Mouse (Mus musculus) forelimb bud, embryonic 11.5 days (tissue): Measurements from ENCODE around the gene Gm11555.
A peak's percentile ranks its signal among the peaks of the same experiment; 100 is the strongest.
"Not testable (repeated sequence)": the region's sequence is repeated elsewhere in the genome, so short reads cannot be mapped to it uniquely, and the experiment has no call there.

Experiments used
- DNase-seq: peaks from one replicate; pipeline ENCODE4 v3.0.0-alpha.2; 2012; ENCODE audit warnings: low read depth, low spot score

Gene Gm11555

GRCm38 (mm10) chr11:99650136-99650535 lies at the start of gene Gm11555:
TSS of gene Gm11555 (minus strand) at chr11:99650236.
- DNase-seq = no peak

GRCm38 (mm10) chr11:99690463-99690862 lies 40.4 kb upstream of the Gm11555 start, which contains the start of gene Gm14190:
TSS of gene Gm14190 (minus strand) at chr11:99690740.
- no peak for DNase-seq

GRCm38 (mm10) chr11:99685235-99685634 lies 35.2 kb upstream of the Gm11555 start:
- DNase-seq = not testable (repeated sequence)

- no peak for DNase-seq
Measured at GRCm38 (mm10) chr11:99683481-99683880, 33.4 kb upstream of the Gm11555 start.

- no peak for DNase-seq
Measured at GRCm38 (mm10) chr11:99665860-99666259, 15.8 kb upstream of the Gm11555 start, which contains the start of gene Krtap4-6. TSS of gene Krtap4-6 (minus strand) at chr11:99665960.

GRCm38 (mm10) chr11:99662802-99663201 lies 12.8 kb upstream of the Gm11555 start:
- DNase-seq = no peak

- DNase-seq = no peak
Measured at GRCm38 (mm10) chr11:99659256-99659655, 9.2 kb upstream of the Gm11555 start.

- DNase-seq = not testable (repeated sequence)
Measured at GRCm38 (mm10) chr11:99658467-99659010, 8.5 kb upstream of the Gm11555 start, which contains the start of gene Gm11563. TSS of gene Gm11563 (minus strand) at chr11:99658960.

GRCm38 (mm10) chr11:99657051-99657450 lies 7.0 kb upstream of the Gm11555 start:
- no peak for DNase-seq

GRCm38 (mm10) chr11:99646444-99646843 lies 3.6 kb downstream of the Gm11555 start:
- DNase-seq = no peak

- DNase-seq = no peak
Measured at GRCm38 (mm10) chr11:99644351-99644750, 5.7 kb downstream of the Gm11555 start.

GRCm38 (mm10) chr11:99643635-99644139 lies 6.3 kb downstream of the Gm11555 start, which contains the start of gene Krtap4-7:
TSS of gene Krtap4-7 (minus strand) at chr11:99644089.
- DNase-seq = not testable (repeated sequence)

GRCm38 (mm10) chr11:99640926-99641325 lies 9.1 kb downstream of the Gm11555 start:
- DNase-seq = peak; percentile 29

- no peak for DNase-seq
Measured at GRCm38 (mm10) chr11:99637086-99637485, 12.9 kb downstream of the Gm11555 start.

GRCm38 (mm10) chr11:99634653-99635134 lies 15.3 kb downstream of the Gm11555 start, which contains the start of gene Krtap4-2:
TSS of gene Krtap4-2 (minus strand) at chr11:99635084.
- no peak for DNase-seq

- no peak for DNase-seq
Measured at GRCm38 (mm10) chr11:99633293-99633692, 16.7 kb downstream of the Gm11555 start.

GRCm38 (mm10) chr11:99630890-99631289 lies 19.1 kb downstream of the Gm11555 start:
- no peak for DNase-seq

GRCm38 (mm10) chr11:99628138-99628537 lies 21.9 kb downstream of the Gm11555 start, which contains the start of gene Krtap4-1:
TSS of gene Krtap4-1 (minus strand) at chr11:99628238.
- DNase-seq = no peak

GRCm38 (mm10) chr11:99620335-99620734 lies 29.7 kb downstream of the Gm11555 start, which contains the start of gene Gm11562:
TSS of gene Gm11562 (minus strand) at chr11:99620435.
- DNase-seq = no peak

- no peak for DNase-seq
Measured at GRCm38 (mm10) chr11:99614796-99615363, 35.2 kb downstream of the Gm11555 start, which contains the start of gene Krtap2-4. TSS of gene Krtap2-4 (minus strand) at chr11:99614846.

- not testable (repeated sequence) for DNase-seq
Measured at GRCm38 (mm10) chr11:99610089-99610488, 39.9 kb downstream of the Gm11555 start, which contains the start of gene Gm11937. TSS of gene Gm11937 (minus strand) at chr11:99610189.

GRCm38 (mm10) chr11:99609126-99609525 lies 40.9 kb downstream of the Gm11555 start:
- DNase-seq = no peak
